Mouse (Mus musculus) urinary bladder, postnatal 14 days (tissue): Measurements from ENCODE around the gene Tmigd3.

Source experiments
- DNase-seq: peaks from one replicate; pipeline ENCODE4 v3.0.0; 2021; ENCODE audit warnings: low spot score

The Tmigd3 gene

GRCm38 (mm10) chr3:105870558-105870957 is at the start of gene Tmigd3, which contains the start of gene Adora3:
Gene Tmigd3, plus strand, starts transcription at chr3:105870903.
Gene Adora3, plus strand, starts transcription at chr3:105870858.
- no peak for DNase-seq

- DNase-seq = no peak
These were observed 49.2 kb upstream of the Tmigd3 start for GRCm38 (mm10) chr3:105821504-105821903.

- no peak for DNase-seq
These were observed 47.1 kb upstream of the Tmigd3 start for GRCm38 (mm10) chr3:105823609-105824008.

GRCm38 (mm10) chr3:105824103-105824502 is 46.6 kb upstream of the Tmigd3 start:
- no peak for DNase-seq

- DNase-seq = no peak
These were observed 46.0 kb upstream of the Tmigd3 start for GRCm38 (mm10) chr3:105824704-105825103.

GRCm38 (mm10) chr3:105825501-105826161 is 45.1 kb upstream of the Tmigd3 start:
- DNase-seq = peak; percentile 55

- DNase-seq = no peak
These were observed 39.1 kb upstream of the Tmigd3 start for GRCm38 (mm10) chr3:105831584-105831983.

GRCm38 (mm10) chr3:105835875-105836274 is 34.8 kb upstream of the Tmigd3 start:
- DNase-seq = no peak

- no peak for DNase-seq
These were observed 33.8 kb upstream of the Tmigd3 start for GRCm38 (mm10) chr3:105836883-105837282.

GRCm38 (mm10) chr3:105838655-105839054 is 32.0 kb upstream of the Tmigd3 start:
- no peak for DNase-seq

GRCm38 (mm10) chr3:105839836-105840235 is 30.9 kb upstream of the Tmigd3 start:
- no peak for DNase-seq

GRCm38 (mm10) chr3:105846294-105847069 is 24.2 kb upstream of the Tmigd3 start:
- peak; percentile 36 for DNase-seq

- no peak for DNase-seq
These were observed 16.9 kb upstream of the Tmigd3 start for GRCm38 (mm10) chr3:105853781-105854180.

GRCm38 (mm10) chr3:105854786-105855185 is 15.9 kb upstream of the Tmigd3 start:
- DNase-seq = no peak

- DNase-seq = no peak
These were observed 13.2 kb upstream of the Tmigd3 start for GRCm38 (mm10) chr3:105857513-105857912.

- DNase-seq = no peak
These were observed 8.8 kb upstream of the Tmigd3 start for GRCm38 (mm10) chr3:105861747-105862366.

- DNase-seq = no peak
These were observed 6.6 kb upstream of the Tmigd3 start for GRCm38 (mm10) chr3:105864123-105864522.

GRCm38 (mm10) chr3:105865122-105865521 is 5.6 kb upstream of the Tmigd3 start:
- no peak for DNase-seq

- peak; percentile 27 for DNase-seq
These were observed 2.6 kb upstream of the Tmigd3 start for GRCm38 (mm10) chr3:105868135-105868534.

GRCm38 (mm10) chr3:105872034-105872433 is 1.3 kb downstream of the Tmigd3 start:
- DNase-seq = peak; percentile 21

GRCm38 (mm10) chr3:105872579-105872978 is 1.9 kb downstream of the Tmigd3 start:
- DNase-seq = no peak

- DNase-seq = no peak
These were observed 3.0 kb downstream of the Tmigd3 start for GRCm38 (mm10) chr3:105873451-105874445.
